Mouse (Mus musculus): Measurements from ENCODE around the gene Ubc. TPM values are rescaled to one million over a fixed set of nuclear protein-coding genes. Genes with fewer than 3 reads are reported as not detected.
A peak's percentile ranks its signal among the peaks of the same experiment; 100 is the strongest.

Gene Ubc
- polyA plus RNA-seq, 1 experiment from 2014 or later, result 1,417 TPM

DNA sequence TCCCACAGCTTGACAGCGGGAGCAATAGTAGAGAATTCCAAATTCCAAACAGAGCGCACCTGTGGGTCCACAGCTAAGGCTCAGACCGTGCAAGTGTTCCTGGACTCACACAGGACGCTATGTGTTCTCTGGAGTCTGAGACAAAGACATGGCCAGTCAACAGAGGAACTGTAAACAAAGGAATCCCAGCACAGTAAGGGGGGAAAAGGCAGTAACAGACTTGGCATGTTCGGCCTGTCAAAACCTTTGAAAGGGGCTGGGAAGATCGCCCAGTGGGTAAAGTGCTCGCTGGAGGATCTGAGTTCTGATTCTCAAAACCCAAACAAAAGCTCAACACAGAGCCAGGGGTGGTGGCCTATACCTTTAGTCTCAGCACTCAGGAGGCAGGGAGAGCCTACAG, 52.5 kb downstream of the Ubc start:
- no peak for ATAC-seq (ENCODE audit: low FRiP score, low read depth)
- Histone ChIP-seq H3K27ac (replicated peaks) (0 out of 2 replicates have a peak overlapping the region, but pooled peaks have one; percentile 6), H3K36me3 (no peaks in the 10 kb centered on the region), H3K27me3 (no peaks in the 10 kb centered on the region), H3K9me3 (no peaks in the 10 kb centered on the region), H3K4me2 (no peak overlapping the region), H3K4me3 (no peak overlapping the region), H3K9ac (no peak overlapping the region), H3K4me1 (replicated peaks) (peaks cover 39% of the 10 kb centered on the region)
- WGBS, result 61% methylated on average over 7 of the region's 7 CpGs

DNA sequence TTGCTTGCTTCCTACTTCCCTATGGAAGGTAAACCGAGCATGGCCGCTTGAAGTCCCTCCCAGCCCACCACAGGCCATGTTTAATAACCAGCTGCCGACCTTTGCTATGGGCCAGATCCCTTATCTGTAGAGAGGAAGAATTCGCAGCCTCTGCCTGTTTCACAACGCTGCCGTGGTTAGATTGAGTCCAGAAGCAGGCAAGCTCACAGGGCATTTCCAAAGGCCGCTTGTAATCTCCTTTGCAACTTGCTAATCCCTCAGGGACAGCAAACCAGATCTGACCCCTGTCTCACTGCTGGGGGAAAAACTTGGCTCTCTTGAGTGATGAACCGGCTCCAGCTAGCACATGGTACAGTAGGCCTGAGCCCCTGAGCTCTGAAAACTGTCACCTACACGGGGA, 53.0 kb downstream of the Ubc start:
- Histone ChIP-seq H3K4me1 (replicated peaks) (peaks cover 39% of the 10 kb centered on the region), H3K4me2 (no peak overlapping the region), H3K9me3 (no peaks in the 10 kb centered on the region), H3K4me3 (no peak overlapping the region), H3K9ac (no peak overlapping the region), H3K36me3 (no peaks in the 10 kb centered on the region), H3K27ac (replicated peaks) (no peak overlapping the region), H3K27me3 (no peaks in the 10 kb centered on the region)
- no peak for ATAC-seq (ENCODE audit: low FRiP score, low read depth)
- WGBS, result 65% methylated on average over 9 of the region's 9 CpGs

Other genes with a start within 250 kb of the Ubc start
- gene Ncor2, start 211.0 kb downstream of the Ubc start, polyA plus RNA-seq (2015; fragmentation: Nextera tagmentation; extraction: Ambion mirVana), result 26.3 and 28.7 TPM in 2 replicates
- gene Scarb1, start 49.1 kb downstream of the Ubc start, polyA plus RNA-seq (2015; fragmentation: Nextera tagmentation; extraction: Ambion mirVana), result 46.6 and 52.4 TPM in 2 replicates
- 0.56 and 0.65 TPM in 2 replicates for gene Gm10382, start 880 bp downstream of the Ubc start, polyA plus RNA-seq (2015; fragmentation: Nextera tagmentation; extraction: Ambion mirVana)
- gene Dhx37, start 43.9 kb upstream of the Ubc start, polyA plus RNA-seq (2015; fragmentation: Nextera tagmentation; extraction: Ambion mirVana), result 10.9 and 11.6 TPM in 2 replicates
- gene Bri3bp, start 51.4 kb upstream of the Ubc start, polyA plus RNA-seq (2015; fragmentation: Nextera tagmentation; extraction: Ambion mirVana), result 39.4 and 42.8 TPM in 2 replicates
- 104 and 106 TPM in 2 replicates for gene Aacs, start 85.6 kb upstream of the Ubc start, polyA plus RNA-seq (2015; fragmentation: Nextera tagmentation; extraction: Ambion mirVana)
- gene Tmem132b, start 141.6 kb upstream of the Ubc start, polyA plus RNA-seq (2015; fragmentation: Nextera tagmentation; extraction: Ambion mirVana), result 6.2 and 6.4 TPM in 2 replicates